Mouse (Mus musculus): ENCODE results near the gene Cdc26. TPM values are rescaled to one million over a fixed set of nuclear protein-coding genes. Genes with fewer than 3 reads are reported as not detected.

Gene Cdc26
- total and polyA plus RNA-seq, 2 experiments, result 13.5 to 52.6 TPM

DNA sequence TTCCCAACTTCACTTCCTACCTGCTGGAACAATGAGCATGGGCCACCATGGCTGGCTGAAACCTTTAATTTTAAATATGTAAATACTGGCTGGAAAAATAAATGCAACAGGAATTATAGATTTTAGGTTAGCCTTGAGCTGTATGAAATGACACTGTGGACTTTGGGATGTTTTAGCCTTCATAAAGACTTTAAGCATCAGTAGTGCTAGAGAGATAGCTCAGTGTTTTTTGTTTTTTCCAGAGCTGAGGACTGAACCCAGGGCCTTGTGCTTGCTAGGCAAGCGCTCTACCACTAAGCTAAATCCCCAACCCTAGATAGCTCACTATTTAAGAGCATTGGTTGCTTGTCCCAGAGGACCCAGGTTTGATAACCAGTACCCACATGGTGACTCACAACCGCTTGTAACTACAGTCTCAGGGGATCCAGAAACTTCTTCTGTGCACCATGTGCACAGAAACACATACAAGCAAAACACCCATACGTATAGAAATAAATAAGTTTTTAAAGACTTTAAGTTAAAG, 28.9 kb upstream of the Cdc26 start:
- Histone ChIP-seq H3K4me1 (ENCODE audit: control insufficient read depth, insufficient read depth, low read length) (peaks cover 5% of the 10 kb centered on the region), H3K27me3 (ENCODE audit: control insufficient read depth, insufficient read depth, low read length) (no peaks in the 10 kb centered on the region), H3K79me2 (ENCODE audit: control insufficient read depth, insufficient read depth, low read length) (no peaks in the 10 kb centered on the region), H3K4me3 (ENCODE audit: insufficient read depth, low read depth, low read length) (no peak overlapping the region), H3K27ac (replicated peaks; ENCODE audit: insufficient read depth, low read depth, low read length) (no peak overlapping the region), H3K9ac (ENCODE audit: low read depth, low read length) (no peak overlapping the region), H3K36me3 (ENCODE audit: control insufficient read depth, insufficient read depth, low read length) (no peaks in the 10 kb centered on the region)
- no peak for DNase-seq (ENCODE audit: extremely low read depth, low read depth, low spot score)
- TF ChIP-seq POLR2A (IDR thresholded peaks at IDR 0.05; ENCODE audit: extremely low read depth, insufficient read depth, low read length) (no peak), CTCF (IDR thresholded peaks at IDR 0.05; ENCODE audit: low read depth, low read length) (no peak)
- WGBS, result 92% methylated on average over 3 of the region's 3 CpGs

DNA sequence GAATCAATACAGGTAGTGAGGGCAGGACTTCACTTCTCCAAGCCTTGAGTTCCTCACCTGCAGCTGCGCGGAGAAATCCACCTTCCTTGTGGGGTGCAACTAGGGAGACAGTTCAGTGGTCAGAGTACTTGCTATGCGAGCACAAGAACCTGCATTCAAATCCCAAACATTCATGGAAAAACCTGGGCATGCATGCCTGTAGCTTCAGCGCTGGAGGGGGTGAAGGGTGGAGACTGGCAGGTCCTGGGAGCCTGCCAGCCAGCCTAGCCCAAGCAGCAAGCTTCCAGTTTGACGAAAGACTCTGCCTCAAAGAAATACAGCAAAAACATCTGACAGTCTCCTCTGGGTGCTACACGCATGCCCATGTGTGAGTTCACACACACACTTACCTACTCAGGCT, 26.6 kb upstream of the Cdc26 start, which contains the start of gene Rnf183:
Gene Rnf183 (minus strand): TSS at position 172 of the 400 bp plus-strand sequence.
- H3K4me3 ChIP-seq (ENCODE audit: insufficient read depth, low read depth, low read length), result no peak within 1 kb of the TSS
- DNase-seq (ENCODE audit: extremely low read depth, low read depth, low spot score), result no peak
- TF ChIP-seq POLR2A (IDR thresholded peaks at IDR 0.05; ENCODE audit: extremely low read depth, insufficient read depth, low read length), result no peak
- TF ChIP-seq CTCF (IDR thresholded peaks at IDR 0.05; ENCODE audit: low read depth, low read length), result no peak
- no peaks in the 10 kb centered on the region for H3K79me2 ChIP-seq (ENCODE audit: control insufficient read depth, insufficient read depth, low read length)
- H3K4me1 ChIP-seq (ENCODE audit: control insufficient read depth, insufficient read depth, low read length), result no peaks in the 10 kb centered on the region
- no peak within 1 kb of the TSS for H3K27ac ChIP-seq (replicated peaks; ENCODE audit: insufficient read depth, low read depth, low read length)
- H3K27me3 ChIP-seq (ENCODE audit: control insufficient read depth, insufficient read depth, low read length), result no peaks in the 10 kb centered on the region
- WGBS, result 91% methylated on average over 6 of the region's 6 CpGs
- no peak within 1 kb of the TSS for H3K9ac ChIP-seq (ENCODE audit: low read depth, low read length)
- no peaks in the 10 kb centered on the region for H3K36me3 ChIP-seq (ENCODE audit: control insufficient read depth, insufficient read depth, low read length)

DNA sequence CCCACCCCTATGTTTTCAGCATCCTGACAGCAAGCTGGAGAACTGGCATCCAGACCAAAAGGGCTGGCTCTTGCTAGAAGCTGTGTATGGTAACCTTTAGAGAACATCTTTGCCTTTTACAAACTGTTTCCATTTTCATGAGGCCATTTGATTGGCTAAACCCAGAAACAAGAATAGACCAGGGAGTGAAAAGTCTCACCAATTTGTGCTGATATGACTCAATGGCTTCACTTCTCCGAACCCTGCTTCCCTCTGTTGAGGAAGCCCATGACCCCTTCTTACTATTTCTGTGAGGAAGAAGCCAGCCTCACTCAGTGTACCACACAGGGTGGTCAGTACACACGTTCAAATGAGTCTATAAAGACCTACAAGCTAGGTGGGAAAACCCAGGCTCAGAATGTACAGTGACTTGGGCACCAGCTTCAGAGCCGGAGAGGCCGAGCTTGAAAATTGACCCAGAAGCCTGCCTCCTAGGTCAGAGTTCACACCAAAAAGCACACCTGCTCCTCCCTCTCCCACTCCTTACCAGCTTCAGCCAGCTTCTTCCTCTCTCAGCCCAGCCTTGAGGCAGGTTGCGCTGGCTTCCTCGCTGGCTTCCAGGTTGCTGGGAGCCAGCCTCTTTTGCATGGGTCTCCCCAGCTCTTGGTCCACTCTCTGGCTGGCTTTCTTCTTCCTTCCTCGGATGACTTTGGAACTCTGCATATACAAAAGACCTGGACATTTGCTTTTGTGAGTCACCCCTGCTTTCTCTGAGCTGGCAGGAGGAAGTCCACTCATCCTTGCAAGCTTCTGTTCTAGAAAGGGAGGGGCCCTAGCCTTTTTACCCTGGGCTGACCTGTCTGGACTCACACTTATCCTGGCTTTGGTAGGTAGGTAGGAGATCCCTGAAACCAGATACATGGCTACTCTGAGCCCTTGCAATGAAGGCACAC, 25.8 kb upstream of the Cdc26 start:
- peak; percentile 8 for DNase-seq (ENCODE audit: extremely low read depth, low read depth, low spot score)

GRCm38 (mm10) chr4:62431522-62431921, 23.1 kb upstream of the Cdc26 start:
- no peak overlapping the region for H3K9ac ChIP-seq (ENCODE audit: low read depth, low read length)
- no peak for DNase-seq (ENCODE audit: extremely low read depth, low read depth, low spot score)
- no peaks in the 10 kb centered on the region for H3K27me3 ChIP-seq (ENCODE audit: control insufficient read depth, insufficient read depth, low read length)
- H3K27ac ChIP-seq (replicated peaks; ENCODE audit: insufficient read depth, low read depth, low read length), result no peak overlapping the region
- H3K4me1 ChIP-seq (ENCODE audit: control insufficient read depth, insufficient read depth, low read length), result no peaks in the 10 kb centered on the region
- 79% methylated on average over 4 of the region's 4 CpGs for WGBS
- TF ChIP-seq POLR2A (IDR thresholded peaks at IDR 0.05; ENCODE audit: extremely low read depth, insufficient read depth, low read length) (no peak), CTCF (IDR thresholded peaks at IDR 0.05; ENCODE audit: low read depth, low read length) (no peak)
- H3K36me3 ChIP-seq (ENCODE audit: control insufficient read depth, insufficient read depth, low read length), result no peaks in the 10 kb centered on the region
- no peak overlapping the region for H3K4me3 ChIP-seq (ENCODE audit: insufficient read depth, low read depth, low read length)
- H3K79me2 ChIP-seq (ENCODE audit: control insufficient read depth, insufficient read depth, low read length), result no peaks in the 10 kb centered on the region

More for the DNA sequence above, 25.8 kb upstream of the Cdc26 start:
- Histone ChIP-seq H3K4me1 (ENCODE audit: control insufficient read depth, insufficient read depth, low read length) (no peaks in the 10 kb centered on the region), H3K79me2 (ENCODE audit: control insufficient read depth, insufficient read depth, low read length) (no peaks in the 10 kb centered on the region), H3K4me3 (ENCODE audit: insufficient read depth, low read depth, low read length) (no peak overlapping the region), H3K36me3 (ENCODE audit: control insufficient read depth, insufficient read depth, low read length) (no peaks in the 10 kb centered on the region), H3K27me3 (ENCODE audit: control insufficient read depth, insufficient read depth, low read length) (no peaks in the 10 kb centered on the region), H3K27ac (replicated peaks; ENCODE audit: insufficient read depth, low read depth, low read length) (no peak overlapping the region), H3K9ac (ENCODE audit: low read depth, low read length) (no peak overlapping the region)
- TF ChIP-seq CTCF (IDR thresholded peaks at IDR 0.05; ENCODE audit: low read depth, low read length) (no peak), POLR2A (IDR thresholded peaks at IDR 0.05; ENCODE audit: extremely low read depth, insufficient read depth, low read length) (no peak)
- 68% methylated on average over 7 of the region's 7 CpGs for WGBS

DNA sequence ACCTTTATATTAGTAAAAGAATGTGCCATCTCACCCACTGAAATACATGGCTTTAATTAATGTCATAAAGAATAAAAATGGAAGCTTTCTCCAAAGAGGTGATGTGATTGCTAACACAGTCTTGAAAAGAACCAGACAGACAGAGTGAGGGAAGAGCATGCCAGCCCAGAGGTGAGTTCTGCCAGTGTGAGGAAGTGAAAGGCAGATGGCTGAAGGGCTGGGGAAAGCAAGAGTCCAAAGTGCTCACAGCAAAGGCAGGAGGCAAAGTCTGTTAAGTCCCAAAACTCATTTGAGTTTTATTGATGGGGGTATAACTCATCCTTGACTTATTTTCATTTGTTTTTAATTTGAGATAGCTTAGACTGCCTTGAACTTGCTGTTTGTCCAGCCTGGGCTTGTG, 22.2 kb upstream of the Cdc26 start:
- no peak for TF ChIP-seq CTCF (IDR thresholded peaks at IDR 0.05; ENCODE audit: low read depth, low read length)
- TF ChIP-seq POLR2A (IDR thresholded peaks at IDR 0.05; ENCODE audit: extremely low read depth, insufficient read depth, low read length), result no peak
- 0 out of 2 replicates have a peak, but pooled peaks cover under 1% of the 10 kb centered on the region for H3K36me3 ChIP-seq (ENCODE audit: control insufficient read depth, insufficient read depth, low read length)
- H3K27ac ChIP-seq (replicated peaks; ENCODE audit: insufficient read depth, low read depth, low read length), result no peak overlapping the region
- H3K27me3 ChIP-seq (ENCODE audit: control insufficient read depth, insufficient read depth, low read length), result no peaks in the 10 kb centered on the region
- H3K4me3 ChIP-seq (ENCODE audit: insufficient read depth, low read depth, low read length), result no peak overlapping the region
- no peak overlapping the region for H3K9ac ChIP-seq (ENCODE audit: low read depth, low read length)
- no peaks in the 10 kb centered on the region for H3K79me2 ChIP-seq (ENCODE audit: control insufficient read depth, insufficient read depth, low read length)
- H3K4me1 ChIP-seq (ENCODE audit: control insufficient read depth, insufficient read depth, low read length), result no peaks in the 10 kb centered on the region
- no peak for DNase-seq (ENCODE audit: extremely low read depth, low read depth, low spot score)

DNA sequence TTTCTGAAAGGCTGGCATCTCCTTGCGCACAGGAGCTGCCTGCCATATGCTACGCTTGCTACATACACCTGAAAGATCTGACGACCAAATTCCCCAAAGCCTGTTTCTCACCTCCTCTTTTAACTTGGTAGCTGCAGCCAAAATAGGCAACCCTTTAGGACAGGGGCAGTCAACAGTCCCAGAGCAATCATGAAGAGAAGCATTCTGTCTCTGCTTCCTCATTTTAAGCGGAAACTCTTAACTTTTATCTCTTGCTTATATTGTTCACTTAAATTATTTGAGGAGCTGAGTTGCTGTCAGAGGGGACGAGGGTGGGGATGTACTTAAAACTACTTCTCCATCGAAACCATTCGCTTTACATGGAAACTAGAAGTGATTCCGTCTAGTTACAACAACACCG, 21.2 kb upstream of the Cdc26 start:
- 87% methylated on average over 9 of the region's 9 CpGs for WGBS
- TF ChIP-seq CTCF (IDR thresholded peaks at IDR 0.05; ENCODE audit: low read depth, low read length) (no peak), POLR2A (IDR thresholded peaks at IDR 0.05; ENCODE audit: extremely low read depth, insufficient read depth, low read length) (no peak)
- H3K36me3 ChIP-seq (ENCODE audit: control insufficient read depth, insufficient read depth, low read length), result peaks cover 9% of the 10 kb centered on the region
- DNase-seq (ENCODE audit: extremely low read depth, low read depth, low spot score), result no peak
- no peak overlapping the region for H3K27ac ChIP-seq (replicated peaks; ENCODE audit: insufficient read depth, low read depth, low read length)
- no peak overlapping the region for H3K9ac ChIP-seq (ENCODE audit: low read depth, low read length)
- H3K4me1 ChIP-seq (ENCODE audit: control insufficient read depth, insufficient read depth, low read length), result no peaks in the 10 kb centered on the region
- no peak overlapping the region for H3K4me3 ChIP-seq (ENCODE audit: insufficient read depth, low read depth, low read length)
- H3K27me3 ChIP-seq (ENCODE audit: control insufficient read depth, insufficient read depth, low read length), result no peaks in the 10 kb centered on the region
- H3K79me2 ChIP-seq (ENCODE audit: control insufficient read depth, insufficient read depth, low read length), result no peaks in the 10 kb centered on the region
